Mouse (Mus musculus) heart, postnatal 0 days (tissue): Measurements from ENCODE around the gene 3830406C13Rik.

Source experiments
- CTCF ChIP-seq: IDR thresholded peaks from 2 replicates; pipeline ENCODE4 v1.5.1; 2016; ENCODE audit warnings: antibody characterized with exemption, control low read depth, low read depth
- EP300 ChIP-seq: IDR thresholded peaks from 2 replicates; pipeline ENCODE4 v1.6.1; 2016; ENCODE audit warnings: antibody characterized with exemption, low read depth

DNA sequence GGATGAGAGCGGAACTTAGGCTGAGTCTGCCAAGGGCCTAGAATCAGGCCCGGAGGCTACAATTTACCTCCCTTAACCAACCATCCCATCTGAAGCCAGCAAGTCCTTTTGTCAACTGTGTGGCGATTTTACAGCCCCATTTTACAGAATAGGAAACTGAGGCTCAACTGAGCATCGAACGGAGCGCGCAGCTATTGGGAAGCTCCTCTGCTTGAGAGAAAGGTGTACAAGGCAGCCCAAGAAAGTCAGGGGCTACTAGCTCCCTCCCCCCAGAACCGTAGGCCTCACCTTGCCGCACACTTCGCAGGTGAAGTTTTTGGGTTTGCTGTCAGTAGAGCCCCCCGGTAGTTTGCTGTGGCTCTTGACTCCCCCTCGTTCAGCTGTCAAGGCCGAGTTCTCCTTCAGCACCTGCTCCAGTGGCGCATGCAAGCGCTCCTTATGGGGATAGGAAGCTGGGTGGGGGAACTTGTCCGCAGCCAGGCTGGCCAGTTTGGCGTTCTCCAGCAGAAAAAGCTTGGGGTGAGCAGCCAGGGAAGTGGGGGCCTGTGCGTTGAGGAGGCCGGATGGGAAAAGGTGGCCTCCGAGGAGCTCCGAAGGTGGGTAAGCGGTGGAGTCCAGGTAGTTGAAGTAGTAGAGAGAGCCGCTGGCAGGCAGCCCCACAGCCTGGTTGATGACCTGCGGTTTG is 60.2 kb downstream of the 3830406C13Rik start:
- TF ChIP-seq EP300 (no peak), CTCF (no peak)
